Mouse (Mus musculus) heart, embryonic 12.5 days (tissue): ENCODE results near the gene Cep68. TPM values are rescaled to one million over a fixed set of nuclear protein-coding genes. Genes with fewer than 3 reads are reported as not detected.
A peak's percentile ranks its signal among the peaks of the same experiment; 100 is the strongest.

Experiments used
- ATAC-seq: fragments of 200-750 bp; cut with Nextera tagmentation; 2 replicates; pipeline ENCODE4 v1.8.0; 2017; ENCODE audit warnings: moderate TSS enrichment, moderate library complexity; ENCODE audit not compliant: insufficient number of reproducible peaks, low FRiP score
- H3K27ac ChIP-seq: fragments of 300-500 bp; sonication (generic); 2 replicates; pipeline ENCODE4 v1.5.1; 2016; ENCODE audit warnings: mild to moderate bottlenecking, moderate library complexity; ENCODE audit not compliant: poor library complexity, severe bottlenecking
- H3K27me3 ChIP-seq: fragments of 300-500 bp; sonication (generic); replicated peaks from 2 replicates; pipeline ENCODE4 v1.6.1; 2016; ENCODE audit warnings: mild to moderate bottlenecking, moderate library complexity
- H3K36me3 ChIP-seq: fragments of 300-500 bp; sonication (generic); 2 replicates; pipeline ENCODE4 v1.6.1; 2016; ENCODE audit warnings: mild to moderate bottlenecking, moderate library complexity
- H3K4me1 ChIP-seq: fragments of 300-500 bp; sonication (generic); replicated peaks from 2 replicates; pipeline ENCODE4 v1.6.1; 2016; ENCODE audit warnings: mild to moderate bottlenecking
- H3K4me2 ChIP-seq: fragments of 300-500 bp; sonication (generic); 2 replicates; pipeline ENCODE4 v1.6.1; 2016; ENCODE audit warnings: mild to moderate bottlenecking, moderate library complexity
- H3K4me3 ChIP-seq: fragments of 300-500 bp; sonication (generic); 2 replicates; pipeline ENCODE4 v1.5.1; 2016; ENCODE audit warnings: mild to moderate bottlenecking
- H3K9ac ChIP-seq: fragments of 300-500 bp; sonication (generic); 2 replicates; pipeline ENCODE4 v1.6.1; 2016; ENCODE audit warnings: mild to moderate bottlenecking, moderate library complexity
- H3K9me3 ChIP-seq: fragments of 300-500 bp; sonication (generic); replicated peaks from 2 replicates; pipeline ENCODE4 v1.6.1; 2016; ENCODE audit warnings: mild to moderate bottlenecking, moderate library complexity
- WGBS: fragments of 180-500 bp; shearing (Covaris S2); methylation state at CpG from one replicate; pipeline ENCODE4 v1.1.7; 2016; 5-methylcytosine and 5-hydroxymethylcytosine counted together
- polyA plus RNA-seq: library from polyadenylated mRNA; unstranded; fragments of >200 nt; fragmentation: Nextera tagmentation; extraction: Ambion mirVana; gene quantifications from 2 replicates; pipeline ENCODE4 v1.2.1, GENCODE M21; 2016

Cep68 gene
- 36.1 and 39.5 TPM in 2 replicates for polyA plus RNA-seq

- Histone ChIP-seq H3K27me3 (no peaks in the 10 kb centered on the region), H3K36me3 (peaks cover 14% of the 10 kb centered on the region; the same call in 1 of the 2 replicates), H3K9ac (peak within 1 kb of the TSS; percentile 96), H3K4me3 (peak within 1 kb of the TSS; percentile 70), H3K4me2 (peak within 1 kb of the TSS; percentile 93), H3K27ac (peak within 1 kb of the TSS; percentile 68), H3K9me3 (no peaks in the 10 kb centered on the region), H3K4me1 (peaks cover 40% of the 10 kb centered on the region)
- peak; percentile 99 for ATAC-seq
- WGBS = under 1% methylated on average over 46 of the region's 59 CpGs
These were observed at the start of gene Cep68 for GRCm38 (mm10) chr11:20249296-20250110. Cep68 (minus strand) TSS chr11:20249429.

- ATAC-seq = no peak
- Histone ChIP-seq H3K4me2 (no peak overlapping the region), H3K27me3 (0 out of 2 replicates have a peak, but pooled peaks cover 2% of the 10 kb centered on the region), H3K27ac (no peak overlapping the region), H3K9me3 (peaks cover 3% of the 10 kb centered on the region), H3K4me3 (no peak overlapping the region), H3K36me3 (no peaks in the 10 kb centered on the region), H3K4me1 (no peaks in the 10 kb centered on the region), H3K9ac (no peak overlapping the region)
- 75% methylated on average over 3 of the region's 3 CpGs for WGBS
These were observed 35.2 kb upstream of the Cep68 start for GRCm38 (mm10) chr11:20284463-20284862.

- H3K36me3 ChIP-seq = no peaks in the 10 kb centered on the region
- no peak for ATAC-seq
- no peak overlapping the region for H3K9ac ChIP-seq
- H3K9me3 ChIP-seq = peaks cover 3% of the 10 kb centered on the region; the same call in 1 of the 2 replicates
- no peak overlapping the region for H3K4me2 ChIP-seq
- 0 out of 2 replicates have a peak, but pooled peaks cover 6% of the 10 kb centered on the region for H3K27me3 ChIP-seq
- 79% methylated on average over 2 of the region's 2 CpGs for WGBS
- H3K4me1 ChIP-seq = peaks cover 5% of the 10 kb centered on the region
- H3K4me3 ChIP-seq = no peak overlapping the region
- no peak overlapping the region for H3K27ac ChIP-seq
These were observed 33.5 kb upstream of the Cep68 start for GRCm38 (mm10) chr11:20282601-20283219.

DNA sequence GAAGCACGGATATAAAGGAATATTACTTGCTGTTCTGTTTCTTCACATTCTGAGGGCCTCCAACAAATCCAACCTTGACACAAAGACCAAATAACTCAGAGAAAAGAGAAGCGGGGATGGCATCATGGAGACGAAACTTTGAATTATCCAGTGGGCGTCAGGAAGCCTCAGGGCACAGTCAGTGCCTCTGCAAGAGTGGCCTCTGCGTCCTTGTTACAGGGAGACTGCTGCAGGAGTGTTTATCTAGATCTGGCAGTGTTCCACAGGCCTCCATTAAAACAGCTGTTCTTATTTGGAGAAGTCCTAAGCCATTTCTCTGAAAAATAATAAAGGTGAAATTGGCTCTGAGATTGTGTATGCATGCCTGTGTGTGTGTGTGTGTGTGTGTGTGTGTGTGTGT, 31.8 kb upstream of the Cep68 start:
- no peak overlapping the region for H3K4me2 ChIP-seq
- WGBS = 62% methylated on average over 5 of the region's 5 CpGs
- peaks cover 5% of the 10 kb centered on the region for H3K4me1 ChIP-seq
- H3K27me3 ChIP-seq = peaks cover 6% of the 10 kb centered on the region; the same call in 1 of the 2 replicates
- no peaks in the 10 kb centered on the region for H3K9me3 ChIP-seq
- H3K4me3 ChIP-seq = no peak overlapping the region
- H3K9ac ChIP-seq = no peak overlapping the region
- no peaks in the 10 kb centered on the region for H3K36me3 ChIP-seq
- H3K27ac ChIP-seq = no peak overlapping the region
- ATAC-seq = no peak

GRCm38 (mm10) chr11:20278702-20279101, 29.5 kb upstream of the Cep68 start:
- H3K9me3 ChIP-seq = no peaks in the 10 kb centered on the region
- H3K4me2 ChIP-seq = no peak overlapping the region
- 7% methylated on average over 5 of the region's 5 CpGs for WGBS
- no peak for ATAC-seq
- H3K9ac ChIP-seq = no peak overlapping the region
- no peak overlapping the region for H3K27ac ChIP-seq
- no peaks in the 10 kb centered on the region for H3K36me3 ChIP-seq
- no peak overlapping the region for H3K4me3 ChIP-seq
- peaks cover 5% of the 10 kb centered on the region for H3K4me1 ChIP-seq
- peaks cover 6% of the 10 kb centered on the region; the same call in 1 of the 2 replicates for H3K27me3 ChIP-seq

- Histone ChIP-seq H3K4me1 (peaks cover 5% of the 10 kb centered on the region), H3K4me2 (no peak overlapping the region), H3K27me3 (peaks cover 6% of the 10 kb centered on the region; the same call in 1 of the 2 replicates), H3K27ac (no peak overlapping the region), H3K4me3 (no peak overlapping the region), H3K9me3 (no peaks in the 10 kb centered on the region), H3K36me3 (no peaks in the 10 kb centered on the region), H3K9ac (no peak overlapping the region)
- no peak for ATAC-seq
- 79% methylated on average over 2 of the region's 2 CpGs for WGBS
These were observed 27.9 kb upstream of the Cep68 start for GRCm38 (mm10) chr11:20277106-20277505.

DNA sequence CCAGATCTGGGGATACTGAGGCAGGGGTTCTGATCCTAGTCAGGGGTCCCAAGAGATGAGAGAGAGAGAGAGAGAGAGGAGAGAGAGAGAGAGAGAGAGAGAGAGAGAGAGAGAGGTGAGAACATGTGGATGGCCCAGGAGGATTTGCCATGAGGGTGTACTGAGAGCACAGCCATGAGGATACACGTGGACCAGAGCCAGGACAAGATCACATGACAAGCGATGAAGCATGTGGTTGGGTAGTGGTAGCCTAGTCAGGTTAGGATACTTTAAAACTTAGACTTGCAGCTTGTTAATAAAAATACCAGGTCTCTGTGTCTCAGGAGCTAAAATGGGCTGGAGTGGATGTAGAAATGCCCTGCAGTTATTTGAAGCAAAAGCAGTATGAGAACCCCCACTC, 26.7 kb upstream of the Cep68 start:
- ATAC-seq = no peak
- no peak overlapping the region for H3K9ac ChIP-seq
- 67% methylated on average over 2 of the region's 2 CpGs for WGBS

DNA sequence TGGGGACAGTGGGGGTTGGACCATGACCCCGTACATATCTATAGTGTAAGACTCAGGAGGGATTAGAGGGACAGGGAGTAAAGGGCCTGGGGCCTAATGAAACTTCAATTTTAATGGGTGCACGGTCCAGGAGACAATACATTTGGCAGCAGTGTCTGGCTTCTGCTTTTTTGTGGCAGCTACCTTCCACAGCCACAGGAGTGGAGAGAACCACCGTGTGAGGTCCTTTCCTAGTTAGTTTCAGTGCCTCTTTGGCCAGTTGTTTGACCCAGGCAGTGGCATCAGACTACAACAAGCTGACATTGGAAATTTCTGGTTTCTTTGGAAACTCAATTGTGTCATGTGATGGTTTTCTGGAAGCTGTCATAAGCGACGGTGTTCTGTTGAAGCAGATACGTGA, 20.7 kb upstream of the Cep68 start:
- H3K4me1 ChIP-seq = no peaks in the 10 kb centered on the region
- no peak overlapping the region for H3K9ac ChIP-seq
- no peak overlapping the region for H3K4me2 ChIP-seq
- H3K4me3 ChIP-seq = no peak overlapping the region
- H3K36me3 ChIP-seq = no peaks in the 10 kb centered on the region
- no peak overlapping the region for H3K27ac ChIP-seq
- ATAC-seq = no peak
- no peaks in the 10 kb centered on the region for H3K9me3 ChIP-seq
- H3K27me3 ChIP-seq = no peaks in the 10 kb centered on the region; the same call in 1 of the 2 replicates
- WGBS = 75% methylated on average over 6 of the region's 6 CpGs

More for the DNA sequence above, 26.7 kb upstream of the Cep68 start:
- no peaks in the 10 kb centered on the region for H3K9me3 ChIP-seq
- H3K4me2 ChIP-seq = no peak overlapping the region
- no peaks in the 10 kb centered on the region for H3K36me3 ChIP-seq
- peaks cover 5% of the 10 kb centered on the region for H3K4me1 ChIP-seq
- no peak overlapping the region for H3K27ac ChIP-seq
- H3K27me3 ChIP-seq = peaks cover 6% of the 10 kb centered on the region; the same call in 1 of the 2 replicates
- no peak overlapping the region for H3K4me3 ChIP-seq

- Histone ChIP-seq H3K9ac (no peak overlapping the region), H3K4me2 (no peak overlapping the region), H3K27ac (no peak overlapping the region), H3K4me1 (no peaks in the 10 kb centered on the region), H3K27me3 (no peaks in the 10 kb centered on the region), H3K36me3 (no peaks in the 10 kb centered on the region), H3K9me3 (no peaks in the 10 kb centered on the region), H3K4me3 (no peak overlapping the region)
- 52% methylated on average over 8 of the region's 8 CpGs for WGBS
- ATAC-seq = no peak
These were observed 13.6 kb upstream of the Cep68 start for GRCm38 (mm10) chr11:20262628-20263380.

DNA sequence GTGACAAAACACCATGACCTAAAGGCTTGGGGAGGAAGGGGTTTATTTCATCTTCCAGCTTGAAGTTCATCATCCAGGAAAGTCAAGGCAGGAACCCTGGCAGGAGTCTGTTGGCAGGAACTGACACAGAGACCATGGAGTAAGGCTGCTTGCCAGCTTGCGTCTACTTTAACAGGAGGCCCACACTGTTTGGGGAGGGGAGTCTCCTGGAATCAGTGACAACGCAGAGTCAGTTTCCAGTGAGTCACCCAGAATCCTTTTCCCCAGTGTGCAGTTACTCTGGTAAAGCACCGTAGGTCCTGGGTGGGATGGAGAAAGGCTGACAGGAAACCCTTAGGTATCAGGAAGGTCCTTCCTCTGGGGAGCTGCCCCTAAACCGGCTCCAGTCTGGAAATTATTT, 5.6 kb upstream of the Cep68 start:
- Histone ChIP-seq H3K27me3 (no peaks in the 10 kb centered on the region), H3K4me1 (0 out of 2 replicates have a peak, but pooled peaks cover 2% of the 10 kb centered on the region), H3K9ac (no peak overlapping the region), H3K9me3 (no peaks in the 10 kb centered on the region), H3K36me3 (no peaks in the 10 kb centered on the region), H3K4me3 (no peak overlapping the region), H3K27ac (no peak overlapping the region), H3K4me2 (no peak overlapping the region)
- no peak for ATAC-seq
- 75% methylated on average over 4 of the region's 4 CpGs for WGBS

DNA sequence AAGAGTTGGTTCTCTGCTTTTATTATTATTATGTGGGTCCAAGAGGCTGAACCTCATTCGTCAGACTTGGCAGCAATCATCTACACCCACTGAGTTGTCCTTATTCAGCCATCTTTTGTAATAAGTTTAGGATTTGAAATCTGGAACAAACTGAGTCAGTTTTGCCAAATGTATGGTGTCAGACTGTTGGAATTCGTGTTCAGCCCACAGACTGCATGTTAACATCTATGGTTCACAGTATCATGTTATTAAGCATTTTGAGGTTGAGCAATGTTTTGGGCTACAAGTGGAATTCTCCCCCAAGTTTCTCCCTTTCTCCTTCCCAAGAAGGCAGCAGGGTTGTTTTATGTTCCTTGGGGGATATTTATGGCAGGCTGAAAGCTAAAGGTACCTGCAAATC, 3.9 kb upstream of the Cep68 start:
- H3K9ac ChIP-seq = no peak overlapping the region
- peaks cover 8% of the 10 kb centered on the region for H3K4me1 ChIP-seq
- no peak overlapping the region for H3K27ac ChIP-seq
- H3K9me3 ChIP-seq = no peaks in the 10 kb centered on the region
- ATAC-seq = no peak
- H3K36me3 ChIP-seq = no peaks in the 10 kb centered on the region
- no peaks in the 10 kb centered on the region for H3K27me3 ChIP-seq
- no peak overlapping the region for H3K4me2 ChIP-seq
- 73% methylated on average over 2 of the region's 2 CpGs for WGBS
- H3K4me3 ChIP-seq = no peak overlapping the region
